Mouse (Mus musculus) liver, embryonic 14.5 days (tissue): ENCODE results near the gene Cfap43. TPM values are rescaled to one million over a fixed set of nuclear protein-coding genes. Genes with fewer than 3 reads are reported as not detected.

Experiments
- ATAC-seq: fragments of 200-750 bp; cut with Nextera tagmentation; 2 replicates; pipeline ENCODE4 v1.8.0; 2017; ENCODE audit warnings: moderate number of reproducible peaks, mild to moderate bottlenecking, moderate library complexity; ENCODE audit not compliant: insufficient read depth
- DNase-seq, 3 experiments: peaks; one replicate each; pipeline ENCODE4 v3.0.0-alpha.2; 2012 to 2013; ENCODE audit warnings: low read depth in 3 of 3, low spot score in 3 of 3
- H3K27ac ChIP-seq: fragments of 300-500 bp; sonication (generic); 2 replicates; pipeline ENCODE4 v1.5.1; 2014; ENCODE audit warnings: moderate library complexity, mild to moderate bottlenecking, control low read depth, inconsistent platforms
- H3K27me3 ChIP-seq: fragments of 300-500 bp; sonication (generic); 2 replicates; pipeline ENCODE4 v1.6.1; 2014; ENCODE audit warnings: mild to moderate bottlenecking, low read length, moderate library complexity; ENCODE audit not compliant: control insufficient read depth, insufficient read depth
- H3K36me3 ChIP-seq: fragments of 300-500 bp; sonication (generic); replicated peaks from 2 replicates; pipeline ENCODE4 v1.6.1; 2014; ENCODE audit warnings: low read depth; ENCODE audit not compliant: control insufficient read depth, insufficient read depth
- H3K4me1 ChIP-seq, 2 experiments: fragments of 200-500 bp in 1 of 2; fragments of 300-500 bp in 1 of 2; sonication (generic) in 1 of 2; replicated peaks; 2 replicates each; pipeline ENCODE4 v1.6.1; 2012 to 2014; ENCODE audit warnings: antibody characterized with exemption in 1 of 2, inconsistent platforms in 1 of 2, low read length in 1 of 2; ENCODE audit not compliant: control insufficient read depth in 2 of 2, insufficient read depth in 2 of 2
- H3K4me2 ChIP-seq: fragments of 300-500 bp; sonication (generic); 2 replicates; pipeline ENCODE4 v1.6.1; 2014; ENCODE audit warnings: low read depth, mild to moderate bottlenecking, control low read depth, moderate library complexity
- H3K4me3 ChIP-seq, 2 experiments: fragments of 200-500 bp in 1 of 2; fragments of 300-500 bp in 1 of 2; sonication (generic) in 1 of 2; 2 replicates each; pipeline ENCODE4 v1.5.1; 2012 to 2014; ENCODE audit warnings: low read depth in 2 of 2, low read length in 2 of 2, mild to moderate bottlenecking in 2 of 2, control low read depth in 1 of 2, inconsistent platforms in 1 of 2, moderate library complexity in 1 of 2; ENCODE audit not compliant: insufficient read depth in 1 of 2
- H3K9ac ChIP-seq: fragments of 300-500 bp; sonication (generic); replicated peaks from 2 replicates; pipeline ENCODE4 v1.6.1; 2014; ENCODE audit warnings: mild to moderate bottlenecking, control low read depth, moderate library complexity
- H3K9me3 ChIP-seq: fragments of 300-500 bp; sonication (generic); 2 replicates; pipeline ENCODE4 v1.6.1; 2016; ENCODE audit warnings: low read length, mixed read lengths; ENCODE audit not compliant: control insufficient read depth
- CTCF ChIP-seq: IDR thresholded peaks from 2 replicates; pipeline ENCODE4 v1.5.1; 2016; ENCODE audit warnings: antibody characterized with exemption, low read depth, control low read depth
- EP300 ChIP-seq: IDR thresholded peaks from 2 replicates; pipeline ENCODE4 v1.6.1; 2016; ENCODE audit warnings: antibody characterized with exemption, low read depth
- WGBS: fragments of 180-500 bp; shearing (Covaris S2); extraction: QIAGEN DNeasy Blood & Tissue Kit; methylation state at CpG from one replicate; pipeline ENCODE4 v1.1.7; 2014; ENCODE audit not compliant: insufficient replicate concordance; 5-methylcytosine and 5-hydroxymethylcytosine counted together
- polyA plus RNA-seq, 2 experiments: library from polyadenylated mRNA; depleted of rRNA in 1 of 2; stranded (reverse) in 1 of 2; unstranded in 1 of 2; fragments of >200 nt; fragmentation: Nextera tagmentation in 1 of 2; extraction: Ambion mirVana in 1 of 2; gene quantifications; 2 replicates each; pipeline versions ENCODE4 v1.2.1 to v1.2.3; 2012 to 2014

Cfap43 gene
- polyA plus RNA-seq, 2 experiments = 0.05 TPM; not detected in 1

DNA sequence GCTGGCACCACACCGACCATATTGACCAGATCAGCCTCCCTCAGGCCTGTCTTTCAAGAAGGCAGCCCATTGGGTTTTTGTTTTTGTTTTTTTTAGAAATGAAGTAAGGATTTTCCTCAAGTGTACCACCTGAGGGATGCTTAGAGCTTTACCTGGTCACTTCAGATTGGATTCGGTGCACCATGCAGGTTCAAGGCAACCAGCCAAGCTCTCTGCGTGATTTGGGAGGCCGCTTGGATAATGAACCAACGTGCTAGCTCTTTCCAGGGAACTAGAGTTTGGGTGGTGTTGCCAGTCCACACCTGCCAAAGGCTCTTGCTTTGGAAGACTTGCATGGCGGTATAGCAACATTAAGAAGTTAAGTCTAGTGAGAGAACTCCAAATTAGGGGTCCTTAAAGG lies 26.0 kb downstream of the Cfap43 start:
- Histone ChIP-seq H3K4me3 (no peak overlapping the region), H3K36me3 (no peaks in the 10 kb centered on the region; the same call in 1 of the 2 replicates), H3K4me2 (no peak overlapping the region), H3K9me3 (no peaks in the 10 kb centered on the region), H3K9ac (no peak overlapping the region), H3K4me1 (peaks cover 5 to 7% of the 10 kb centered on the region in 2 experiments), H3K27ac (no peak overlapping the region), H3K27me3 (no peaks in the 10 kb centered on the region)
- DNase-seq (no peak), ATAC-seq (no peak)
- TF ChIP-seq EP300 (no peak), CTCF (no peak)
- 78% methylated on average over 6 of the region's 6 CpGs for WGBS

DNA sequence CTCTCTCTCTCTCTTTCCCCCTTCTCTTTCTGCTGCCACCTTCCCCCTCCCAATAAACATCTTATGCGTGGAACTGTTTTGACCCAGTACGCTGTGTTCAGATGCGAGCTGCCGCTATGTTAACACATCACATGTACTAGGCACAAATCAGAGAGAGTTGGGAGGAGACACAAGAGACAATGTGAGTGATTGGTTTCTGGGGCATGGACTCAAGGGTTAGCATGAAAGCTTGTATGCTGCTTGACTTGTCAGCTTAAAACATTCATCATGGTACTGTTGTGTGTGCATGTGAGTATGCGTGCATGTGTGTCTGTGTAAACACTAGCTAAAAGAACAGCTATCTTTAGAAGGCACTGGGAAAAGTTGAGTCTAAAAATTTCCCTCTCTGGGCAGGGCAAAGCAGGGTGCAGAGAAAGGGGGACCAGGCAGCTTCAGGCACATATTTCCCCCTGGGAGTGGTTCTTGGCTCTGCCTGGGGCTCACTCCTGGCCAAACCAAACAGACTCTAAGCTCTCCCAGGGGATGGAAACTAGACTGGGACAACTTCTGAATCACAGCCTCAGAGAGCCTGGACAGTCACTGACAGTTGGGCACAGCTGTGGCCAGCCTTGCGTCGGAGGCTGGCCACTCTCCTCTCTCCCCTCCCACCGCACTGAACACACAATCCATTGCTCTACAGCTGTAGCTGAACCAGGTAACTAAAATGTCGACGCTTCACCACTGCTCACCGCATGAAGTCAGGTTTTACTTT lies 27.4 kb downstream of the Cfap43 start:
- no peaks in the 10 kb centered on the region; the same call in 1 of the 2 replicates for H3K36me3 ChIP-seq
- ATAC-seq (no peak), DNase-seq (no peak)
- no peaks in the 10 kb centered on the region for H3K27me3 ChIP-seq
- no peak overlapping the region for H3K4me3 ChIP-seq
- no peak overlapping the region for H3K27ac ChIP-seq
- no peaks in the 10 kb centered on the region for H3K9me3 ChIP-seq
- no peak overlapping the region for H3K4me2 ChIP-seq
- no peak overlapping the region for H3K9ac ChIP-seq
- no peak for TF ChIP-seq CTCF
- no peak for TF ChIP-seq EP300
- peaks cover 0 to 4% of the 10 kb centered on the region in 2 experiments; a peak in 1 of 4 replicates for H3K4me1 ChIP-seq
- WGBS = 75% methylated on average over 11 of the region's 11 CpGs

DNA sequence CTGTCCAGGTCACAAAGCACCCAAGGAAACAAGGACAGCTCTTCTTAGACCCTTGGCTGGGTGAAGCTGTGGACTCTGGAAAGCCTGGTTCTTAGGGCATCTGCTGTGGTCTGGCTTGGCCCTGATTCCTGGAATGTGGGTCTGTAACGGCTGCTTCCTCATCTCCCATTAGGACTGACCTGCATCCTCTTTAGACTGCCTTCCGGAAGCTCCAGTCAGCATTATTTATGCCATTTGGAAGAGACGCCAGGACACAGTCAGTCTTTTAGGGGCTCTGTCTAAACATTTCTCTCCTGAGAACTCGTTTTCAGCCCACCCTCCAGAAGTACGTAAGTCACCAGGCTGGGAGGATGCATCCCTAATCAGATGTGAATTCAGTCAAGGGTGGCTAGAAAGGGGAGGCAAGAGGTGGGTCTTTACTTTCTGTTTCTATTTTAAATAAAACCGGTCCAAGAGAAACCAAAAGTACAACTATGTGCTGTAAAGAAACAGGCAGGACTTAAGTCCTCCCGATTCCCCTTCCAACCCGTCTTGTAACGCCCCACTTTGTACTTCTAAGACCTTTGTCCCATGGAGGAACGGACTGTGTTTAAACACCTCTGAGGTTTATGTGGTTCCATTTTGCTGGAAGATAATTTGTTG lies 28.5 kb downstream of the Cfap43 start:
- TF ChIP-seq CTCF (no peak), EP300 (no peak)
- Histone ChIP-seq H3K9ac (no peak overlapping the region), H3K4me1 (peaks cover 0 to 4% of the 10 kb centered on the region in 2 experiments; a peak in 1 of 4 replicates), H3K27ac (no peak overlapping the region), H3K4me3 (no peak overlapping the region), H3K36me3 (no peaks in the 10 kb centered on the region), H3K27me3 (no peaks in the 10 kb centered on the region), H3K9me3 (no peaks in the 10 kb centered on the region), H3K4me2 (no peak overlapping the region; the same call in 1 of the 2 replicates)
- 33% methylated on average over 10 of the region's 10 CpGs for WGBS
- DNase-seq (no peak), ATAC-seq (no peak)

DNA sequence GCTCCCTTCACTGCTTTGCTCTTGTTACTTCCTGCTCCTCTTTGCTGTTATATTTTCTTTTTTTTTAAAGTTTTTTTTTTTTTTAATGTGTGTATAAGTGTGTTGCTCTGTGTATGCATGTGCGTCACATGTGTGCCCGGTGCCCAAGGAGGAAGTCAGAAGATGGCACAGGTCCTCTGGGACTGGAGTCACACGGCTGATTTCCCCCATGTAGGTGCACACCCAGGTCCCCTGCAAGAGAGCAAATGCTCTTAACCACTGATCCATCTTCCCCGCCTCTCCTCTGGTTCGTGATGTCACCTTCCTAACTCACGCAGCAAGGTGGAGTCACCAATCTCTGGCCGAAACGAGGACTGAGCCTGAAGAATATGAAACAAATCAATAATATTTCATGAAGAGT lies 31.1 kb downstream of the Cfap43 start:
- Histone ChIP-seq H3K27ac (no peak overlapping the region), H3K4me2 (no peak overlapping the region), H3K36me3 (no peaks in the 10 kb centered on the region), H3K9ac (no peak overlapping the region), H3K4me3 (no peak overlapping the region), H3K9me3 (no peaks in the 10 kb centered on the region), H3K4me1 (peaks cover 0 to 4% of the 10 kb centered on the region in 2 experiments; a peak in 1 of 4 replicates), H3K27me3 (no peaks in the 10 kb centered on the region)
- TF ChIP-seq EP300 (no peak), CTCF (no peak)
- WGBS = 73% methylated on average over 8 of the region's 8 CpGs
- DNase-seq (no peak), ATAC-seq (no peak)

DNA sequence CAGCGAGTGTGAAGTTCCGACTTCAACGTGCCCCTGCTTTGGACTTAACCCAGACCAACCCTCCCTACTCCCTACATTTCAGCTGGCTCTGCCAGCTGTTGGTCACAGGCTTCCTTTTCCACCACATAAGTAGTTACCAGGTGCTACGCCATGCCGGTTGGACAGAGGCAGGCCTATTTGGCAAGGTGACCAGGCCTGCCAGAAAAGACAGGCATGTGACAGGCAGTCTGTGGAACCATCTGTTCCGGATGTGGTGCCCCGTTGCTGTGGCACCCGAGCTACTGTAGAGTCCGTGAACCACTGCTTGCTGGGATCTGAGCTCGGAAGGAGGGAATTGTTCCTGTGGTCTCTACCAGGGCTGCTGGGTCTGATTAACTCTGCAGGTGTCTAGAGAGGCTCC lies 31.7 kb downstream of the Cfap43 start:
- no peaks in the 10 kb centered on the region for H3K9me3 ChIP-seq
- DNase-seq (no peak), ATAC-seq (no peak)
- H3K36me3 ChIP-seq = no peaks in the 10 kb centered on the region
- no peak overlapping the region for H3K9ac ChIP-seq
- H3K4me2 ChIP-seq = no peak overlapping the region
- TF ChIP-seq EP300 (no peak), CTCF (no peak)
- H3K4me1 ChIP-seq = peaks cover 0 to 4% of the 10 kb centered on the region in 2 experiments; a peak in 1 of 4 replicates
- no peak overlapping the region for H3K27ac ChIP-seq
- H3K27me3 ChIP-seq = no peaks in the 10 kb centered on the region
- 77% methylated on average over 10 of the region's 10 CpGs for WGBS
- H3K4me3 ChIP-seq = no peak overlapping the region
